Mouse (Mus musculus): Measurements from ENCODE around the gene Lsm4.

- TF ChIP-seq EP300 (IDR thresholded peaks at IDR 0.05; ENCODE audit: low read length) (no peak), CTCF (conservative IDR thresholded peaks at IDR 0.05 in 1 of 2, IDR thresholded peaks at IDR 0.05 in 1 of 2; ENCODE audit: low read depth in 2 of 2, low read length in 2 of 2) (no peak), CHD1 (IDR thresholded peaks at IDR 0.05; ENCODE audit: low read depth, low read length) (no peak)
Observed at GRCm38 (mm10) chr8:70646369-70646768, 26.7 kb upstream of the Lsm4 start.
